Mouse (Mus musculus): Measurements from ENCODE around the gene Aar2.

GRCm38 (mm10) chr2:156581244-156581643 is 33.9 kb downstream of the Aar2 start:
- TF ChIP-seq CTCF (IDR thresholded peaks at IDR 0.05; ENCODE audit: borderline replicate concordance, insufficient read depth, low read depth, low read length) = no peak
- no peak for TF ChIP-seq POLR2A (IDR thresholded peaks at IDR 0.05; ENCODE audit: borderline replicate concordance, insufficient read depth, low read length)

Measured in cerebellum, adult 2 months (tissue).